Mouse (Mus musculus): ENCODE results near the gene Abcb6.

Abcb6 gene

DNA sequence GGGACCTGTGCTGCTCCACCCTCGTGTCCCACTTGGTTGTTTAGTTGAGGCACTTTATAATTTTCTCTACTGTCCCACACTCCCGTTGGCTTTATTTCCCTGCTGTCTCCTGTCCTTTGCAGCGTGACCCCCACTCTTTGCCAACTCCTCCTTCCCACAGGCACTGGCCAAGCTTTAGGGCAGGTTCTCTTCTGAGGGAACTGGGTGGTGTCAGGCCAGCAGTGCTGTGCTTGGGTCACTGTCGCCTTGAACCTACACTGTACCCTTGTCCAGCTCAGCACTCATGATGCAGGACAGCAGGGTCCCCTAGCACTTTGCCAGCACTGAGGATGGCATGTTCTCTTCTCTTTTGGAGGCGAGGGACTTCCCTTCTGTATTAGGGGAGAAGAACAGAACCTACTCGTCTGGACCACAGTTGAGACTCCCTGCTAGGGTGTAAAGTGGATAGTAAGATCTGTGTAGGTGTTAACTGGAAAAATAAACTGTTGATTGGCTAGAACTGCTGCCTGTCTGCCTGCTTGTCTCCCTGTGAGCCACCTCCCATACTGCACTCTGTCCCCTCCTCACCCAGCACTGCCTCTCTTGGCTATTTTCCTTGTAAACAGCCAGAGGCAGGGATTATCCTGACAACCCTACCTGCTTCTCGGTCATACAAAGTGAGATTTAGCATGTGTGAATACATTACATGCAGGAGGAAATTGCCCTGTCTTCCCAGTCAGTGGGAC lies 32.6 kb downstream of the Abcb6 start:
- no peak for DNase-seq (ENCODE audit: low read depth, low spot score)

GRCm38 (mm10) chr1:75145589-75145988 lies 34.6 kb downstream of the Abcb6 start:
- DNase-seq (ENCODE audit: low read depth, low spot score), result no peak

DNA sequence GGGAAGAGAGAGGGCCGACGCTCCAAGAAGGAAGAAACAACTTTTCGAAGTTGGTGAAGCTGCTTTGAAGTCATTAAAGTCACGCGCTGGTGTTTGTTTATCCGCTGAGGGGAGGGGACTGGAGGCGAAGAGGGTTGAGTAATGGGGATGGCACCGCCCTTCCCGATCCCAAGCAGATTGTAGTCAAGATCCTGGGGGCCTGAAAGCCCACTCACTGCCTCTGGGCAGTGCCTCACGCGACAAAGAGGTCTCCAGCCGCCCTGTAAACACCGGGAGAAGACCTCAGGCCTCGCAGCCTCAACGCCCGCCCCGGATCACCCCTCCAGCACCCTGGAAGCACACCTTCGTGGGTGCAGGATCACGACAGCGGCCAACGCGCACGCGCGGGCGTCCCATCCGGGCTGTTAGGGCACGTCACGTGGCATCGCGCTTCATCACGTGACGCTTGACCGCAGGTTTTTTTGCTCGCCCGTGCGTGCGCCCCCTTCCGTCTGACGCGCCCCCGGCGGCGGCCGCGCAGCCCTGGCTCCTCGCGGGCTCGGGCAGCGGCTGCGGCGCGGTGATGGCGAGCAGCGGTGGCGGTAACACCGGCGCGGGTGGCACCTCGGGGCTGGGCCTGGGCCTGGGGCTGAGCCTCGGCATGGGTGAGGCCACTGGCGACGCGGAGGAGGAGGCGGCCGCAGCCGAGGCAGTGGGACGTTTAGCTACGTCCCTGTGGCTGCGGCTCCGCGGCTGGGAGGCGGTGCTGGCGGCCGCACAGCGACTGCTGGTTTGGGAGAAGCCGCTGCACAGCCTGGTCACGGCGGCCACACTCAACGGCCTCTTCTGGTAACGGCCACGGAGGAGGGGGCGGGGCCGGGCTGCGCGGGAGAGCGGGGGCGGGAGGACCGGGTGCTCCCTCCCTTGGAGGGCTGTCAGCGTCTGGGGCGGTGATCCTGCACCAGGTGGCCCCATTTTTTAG lies 37.6 kb downstream of the Abcb6 start, which contains the start of the genes Cnppd1 and Retreg2:
TSS of gene Cnppd1 (minus strand) at position 411 of the 961 bp plus-strand sequence.
TSS of gene Retreg2 (plus strand) at position 478 of the 961 bp plus-strand sequence.
- peak; percentile 98 for DNase-seq (ENCODE audit: low read depth, low spot score)

- peak; percentile 71 for DNase-seq (ENCODE audit: low read depth, low spot score)
These were observed 38.6 kb downstream of the Abcb6 start for GRCm38 (mm10) chr1:75141486-75142190.

GRCm38 (mm10) chr1:75140601-75141190 lies 39.5 kb downstream of the Abcb6 start:
- DNase-seq (ENCODE audit: low read depth, low spot score), result no peak

GRCm38 (mm10) chr1:75138448-75138847 lies 41.7 kb downstream of the Abcb6 start:
- DNase-seq (ENCODE audit: low read depth, low spot score), result no peak

- no peak for DNase-seq (ENCODE audit: low read depth, low spot score)
These were observed 43.5 kb downstream of the Abcb6 start for GRCm38 (mm10) chr1:75136730-75137129.

DNA sequence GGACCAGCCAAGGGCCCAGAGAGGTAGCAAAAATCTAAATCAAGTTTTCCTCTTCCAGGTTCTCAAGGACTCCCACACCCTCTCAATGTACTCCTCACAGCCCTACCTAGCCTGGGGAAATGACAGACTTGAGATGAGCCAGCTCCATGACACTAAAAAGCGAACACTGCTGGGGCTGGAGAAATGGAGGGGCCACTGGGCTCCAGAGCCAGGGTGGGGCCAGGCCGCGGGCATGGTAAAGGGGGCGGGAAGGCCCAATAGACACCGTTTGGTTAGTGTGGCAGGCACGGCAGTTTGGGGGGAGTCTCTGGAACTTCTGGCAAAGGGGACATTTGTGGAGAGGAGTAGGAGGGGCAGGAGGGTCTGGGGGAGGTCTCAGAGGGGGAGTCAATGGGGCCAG lies 43.9 kb downstream of the Abcb6 start:
- DNase-seq (ENCODE audit: low read depth, low spot score), result no peak

DNA sequence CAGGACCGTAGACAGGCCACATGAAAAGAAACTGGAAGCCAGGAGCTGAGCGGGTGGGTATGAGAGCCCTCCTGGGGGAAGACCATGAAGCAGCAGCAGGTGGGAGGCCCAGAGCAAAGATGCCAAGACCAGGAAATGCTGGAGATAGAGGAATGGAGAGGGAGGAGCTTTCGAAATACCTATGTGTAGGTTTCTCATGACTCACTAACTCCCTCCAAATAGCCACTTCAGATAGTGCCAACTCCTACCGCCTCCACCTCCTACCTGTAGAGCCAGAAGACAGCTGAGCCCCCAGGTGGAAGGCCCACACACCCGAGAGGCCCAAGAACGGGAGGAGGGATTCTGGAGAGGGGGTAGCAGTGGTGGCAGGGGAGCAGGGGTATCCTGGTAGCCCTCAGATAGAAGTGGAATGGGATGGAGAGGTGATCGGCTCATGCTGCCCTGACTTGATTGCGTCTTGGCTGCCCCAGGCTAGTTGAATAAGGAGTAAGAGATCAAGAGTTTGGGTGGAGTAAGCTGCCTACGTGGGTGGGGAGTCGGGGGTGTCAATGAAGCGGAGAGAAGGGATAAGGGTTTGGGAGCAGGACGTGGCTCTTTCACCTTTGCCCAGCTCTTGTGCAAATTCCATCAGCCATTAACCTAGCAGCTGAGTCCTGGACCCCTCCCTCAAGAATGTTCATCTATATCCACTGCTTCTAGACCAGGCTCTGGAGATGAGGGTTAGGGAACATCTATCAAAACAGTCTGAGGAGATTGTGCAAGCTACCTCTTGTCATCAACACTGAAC lies 46.6 kb downstream of the Abcb6 start, which contains the start of gene Slc23a3:
TSS of gene Slc23a3 (minus strand) at position 470 of the 787 bp plus-strand sequence.
- peak; percentile 55 for DNase-seq (ENCODE audit: low read depth, low spot score)

DNA sequence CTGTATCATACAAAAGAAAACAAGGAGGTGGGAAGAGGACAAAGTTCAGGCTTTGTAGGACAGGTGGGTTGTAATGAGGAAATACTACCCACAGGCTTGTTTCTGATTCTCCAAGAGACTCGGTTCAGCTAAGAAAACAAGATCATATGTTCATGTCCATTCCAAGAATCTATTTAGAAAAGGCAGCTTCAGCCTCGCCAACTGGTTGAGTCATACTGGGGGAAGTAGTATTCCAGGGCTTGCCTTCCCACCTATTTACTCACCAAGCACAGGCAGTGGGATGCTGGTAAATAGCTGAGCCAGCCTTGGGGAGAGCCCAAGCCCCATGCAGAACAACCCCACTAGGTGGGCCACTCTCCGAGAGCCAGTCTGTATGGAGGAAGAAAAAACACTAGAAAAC lies 51.6 kb downstream of the Abcb6 start:
- peak; percentile 79 for DNase-seq (ENCODE audit: low read depth, low spot score)

GRCm38 (mm10) chr1:75125418-75125817 lies 54.8 kb downstream of the Abcb6 start:
- no peak for DNase-seq (ENCODE audit: low read depth, low spot score)

DNA sequence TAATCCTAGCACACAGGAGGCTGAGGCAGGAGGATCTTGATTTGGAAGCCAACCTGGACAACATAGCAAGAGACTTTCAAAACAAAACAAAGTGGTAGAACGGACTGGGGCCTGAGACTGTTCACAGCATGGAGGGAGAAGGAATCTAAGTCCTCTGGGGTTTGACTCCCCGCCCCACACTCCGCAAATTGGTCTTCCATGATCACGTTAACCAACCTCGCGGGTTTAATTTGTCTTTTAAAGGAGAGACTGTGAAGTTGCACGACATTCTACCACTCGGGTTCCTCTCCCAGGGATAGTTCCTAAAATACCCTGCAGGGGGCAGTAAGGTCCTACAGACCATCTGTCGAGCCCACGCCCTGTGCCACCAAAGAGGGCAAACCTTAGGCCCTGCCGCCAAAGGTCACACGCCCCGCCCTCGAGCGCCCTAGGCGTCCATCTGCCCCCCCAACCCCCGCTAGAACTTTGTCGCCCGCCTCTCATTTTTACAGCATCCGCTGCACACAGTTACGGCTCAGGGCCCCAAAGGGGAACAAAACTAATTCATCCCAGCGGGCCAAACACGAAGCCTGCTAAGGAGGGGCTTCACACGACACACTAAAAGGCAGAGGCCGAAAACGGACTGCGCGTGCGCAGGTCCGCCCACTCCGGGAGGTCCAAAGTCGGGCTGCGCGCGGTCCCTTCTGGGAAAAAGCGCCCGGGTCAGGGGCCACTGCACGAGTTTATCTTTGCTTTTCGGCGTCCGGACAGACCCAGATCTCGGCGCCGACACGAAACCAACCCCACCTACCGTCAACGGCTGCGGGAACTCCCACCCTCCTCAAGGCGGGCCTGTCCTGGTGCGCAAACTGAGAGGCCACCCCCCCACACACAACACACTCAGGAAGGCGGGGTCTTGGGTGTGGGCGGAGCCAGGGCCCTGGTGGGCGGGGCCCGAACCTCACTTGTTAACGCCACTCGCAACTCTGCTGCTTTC lies 55.6 kb downstream of the Abcb6 start, which contains the start of gene Nhej1:
TSS of gene Nhej1 (minus strand) at position 855 of the 976 bp plus-strand sequence.
- DNase-seq (ENCODE audit: low read depth, low spot score), result peak; percentile 97

GRCm38 (mm10) chr1:75122211-75122610 lies 58.0 kb downstream of the Abcb6 start:
- no peak for DNase-seq (ENCODE audit: low read depth, low spot score)
